Mouse (Mus musculus) MEL (cell line): ENCODE measurements at regions not wholly inside any gene's neighbourhood (a gene's known extent, or its start where the extent isn't known, plus 50 kb on each side); places are given as distances from the start of the nearest gene placed in this dataset.

Experiments used
- DNase-seq: peaks from one replicate; pipeline ENCODE4 v3.0.0; 2011; ENCODE audit warnings: low read depth, low spot score
- H3K27ac ChIP-seq: 2 replicates; pipeline ENCODE4 v1.5.1; 2012; ENCODE audit warnings: low read depth, mild to moderate bottlenecking, control low read depth, low read length, moderate library complexity; ENCODE audit not compliant: control insufficient read depth
- H3K27me3 ChIP-seq, 2 experiments: fragments of 150-350 bp in 1 of 2; sonication (generic) in 1 of 2; 2 replicates each; pipeline ENCODE4 v1.6.1; 2012; ENCODE audit warnings: low read length in 2 of 2, mild to moderate bottlenecking in 2 of 2, improper control_type of control experiment in 1 of 2, moderate library complexity in 1 of 2; ENCODE audit not compliant: insufficient read depth in 2 of 2, control insufficient read depth in 1 of 2
- H3K36me3 ChIP-seq, 2 experiments: 2 replicates each; pipeline ENCODE4 v1.6.1; 2012 to 2014; ENCODE audit warnings: low read length in 2 of 2, improper control_type of control experiment in 1 of 2, inconsistent platforms in 1 of 2, mild to moderate bottlenecking in 1 of 2; ENCODE audit not compliant: insufficient read depth in 2 of 2, control insufficient read depth in 1 of 2
- H3K4me1 ChIP-seq, 2 experiments: fragments of 150-350 bp in 1 of 2; sonication (generic) in 1 of 2; 2 replicates each; pipeline ENCODE4 v1.6.1; 2012; ENCODE audit warnings: low read length in 2 of 2, improper control_type of control experiment in 1 of 2, mild to moderate bottlenecking in 1 of 2; ENCODE audit not compliant: insufficient read depth in 2 of 2, control insufficient read depth in 1 of 2
- H3K4me3 ChIP-seq, 2 experiments: fragments of 150-350 bp in 1 of 2; sonication (generic) in 1 of 2; 2 replicates each; pipeline ENCODE4 v1.5.1; 2012; ENCODE audit warnings: low read depth in 2 of 2, low read length in 2 of 2, mild to moderate bottlenecking in 2 of 2, moderate library complexity in 2 of 2, control low read depth in 1 of 2, improper control_type of control experiment in 1 of 2; ENCODE audit not compliant: control insufficient read depth in 1 of 2, insufficient read depth in 1 of 2
- H3K79me2 ChIP-seq: 2 replicates; pipeline ENCODE4 v1.6.1; 2012; ENCODE audit warnings: mild to moderate bottlenecking, low read length, moderate library complexity; ENCODE audit not compliant: control insufficient read depth, poor library complexity, insufficient read depth
- H3K9ac ChIP-seq: 2 replicates; pipeline ENCODE4 v1.6.1; 2012; ENCODE audit warnings: low read depth, mild to moderate bottlenecking, control low read depth, low read length, moderate library complexity; ENCODE audit not compliant: control insufficient read depth, poor library complexity, severe bottlenecking
- H3K9me3 ChIP-seq: fragments of 150-350 bp; sonication (generic); replicated peaks from 2 replicates; pipeline ENCODE4 v1.6.1; 2012; ENCODE audit warnings: mild to moderate bottlenecking, low read length, improper control_type of control experiment, moderate library complexity; ENCODE audit not compliant: insufficient read depth
- BHLHE40 ChIP-seq: IDR thresholded peaks from 2 replicates; pipeline ENCODE4 v1.6.1; 2012; ENCODE audit warnings: low read depth, mild to moderate bottlenecking, inconsistent platforms, low read length, improper control_type of control experiment, borderline replicate concordance
- CHD1 ChIP-seq: IDR thresholded peaks from 2 replicates; pipeline ENCODE4 v1.6.1; 2012; ENCODE audit warnings: low read depth, mild to moderate bottlenecking, inconsistent platforms, low read length, improper control_type of control experiment
- CHD2 ChIP-seq: IDR thresholded peaks from 2 replicates; pipeline ENCODE4 v1.6.1; 2011; ENCODE audit warnings: low read length, improper control_type of control experiment
- EP300 ChIP-seq, 2 experiments: IDR thresholded peaks; 2 replicates each; pipeline ENCODE4 v1.6.1; 2011; ENCODE audit warnings: improper control_type of control experiment in 2 of 2, low read length in 2 of 2, low read depth in 1 of 2, mild to moderate bottlenecking in 1 of 2
- ETS1 ChIP-seq: IDR thresholded peaks from 2 replicates; pipeline ENCODE4 v1.6.1; 2012; ENCODE audit warnings: low read depth, mild to moderate bottlenecking, inconsistent platforms, low read length, improper control_type of control experiment, moderate library complexity
- GABPA ChIP-seq: IDR thresholded peaks from 2 replicates; pipeline ENCODE4 v1.6.1; 2012; ENCODE audit warnings: low read depth, mild to moderate bottlenecking, inconsistent platforms, low read length, improper control_type of control experiment, moderate library complexity
- GATA1 ChIP-seq: IDR thresholded peaks from 2 replicates; pipeline ENCODE4 v1.6.1; 2011; ENCODE audit warnings: low read depth, low read length, improper control_type of control experiment
- JUND ChIP-seq: IDR thresholded peaks from 2 replicates; pipeline ENCODE4 v1.6.1; 2011; ENCODE audit warnings: low read depth, mild to moderate bottlenecking, improper control_type of control experiment, low read length
- MAFK ChIP-seq: IDR thresholded peaks from 2 replicates; pipeline ENCODE4 v1.6.1; 2011; ENCODE audit warnings: low read depth, mild to moderate bottlenecking, low read length, improper control_type of control experiment, borderline replicate concordance
- MAX ChIP-seq: IDR thresholded peaks from 2 replicates; pipeline ENCODE4 v1.6.1; 2011; ENCODE audit warnings: low read length, improper control_type of control experiment
- MEF2A ChIP-seq: IDR thresholded peaks from 2 replicates; pipeline ENCODE4 v1.6.1; 2014; ENCODE audit warnings: low read depth, mild to moderate bottlenecking, inconsistent platforms, low read length, improper control_type of control experiment; ENCODE audit not compliant: poor library complexity, insufficient replicate concordance, severe bottlenecking; ENCODE audit errors: extremely low read depth
- MYB ChIP-seq: IDR thresholded peaks from 2 replicates; pipeline ENCODE4 v1.6.1; 2011; ENCODE audit warnings: mild to moderate bottlenecking, low read depth, low read length, improper control_type of control experiment
- NELFE ChIP-seq: IDR thresholded peaks from 2 replicates; pipeline ENCODE4 v1.6.1; 2011; ENCODE audit warnings: low read depth, low read length, improper control_type of control experiment
- NRF1 ChIP-seq: IDR thresholded peaks from 2 replicates; pipeline ENCODE4 v1.6.1; 2014; ENCODE audit warnings: low read depth, mild to moderate bottlenecking, inconsistent platforms, low read length, improper control_type of control experiment, moderate library complexity; ENCODE audit not compliant: poor library complexity, insufficient read depth, severe bottlenecking
- POLR2A ChIP-seq, 2 experiments: IDR thresholded peaks; 2 replicates each; pipeline ENCODE4 v1.6.1; 2011 to 2012; ENCODE audit warnings: low read length in 2 of 2, mild to moderate bottlenecking in 2 of 2, control low read depth in 1 of 2, improper control_type of control experiment in 1 of 2, low read depth in 1 of 2, moderate library complexity in 1 of 2; ENCODE audit not compliant: control insufficient read depth in 1 of 2, insufficient read depth in 1 of 2, poor library complexity in 1 of 2
- POLR2AphosphoS5 ChIP-seq: IDR thresholded peaks from 2 replicates; pipeline ENCODE4 v1.6.1; 2012; ENCODE audit warnings: low read depth, borderline replicate concordance, mild to moderate bottlenecking, inconsistent platforms, low read length, moderate library complexity, mixed read lengths
- SIN3A ChIP-seq: IDR thresholded peaks from 2 replicates; pipeline ENCODE4 v1.6.1; 2012; ENCODE audit warnings: low read length, improper control_type of control experiment, inconsistent platforms
- SMC3 ChIP-seq: IDR thresholded peaks from 2 replicates; pipeline ENCODE4 v1.6.1; 2011; ENCODE audit warnings: low read depth, low read length, improper control_type of control experiment
- TAL1 ChIP-seq: IDR thresholded peaks from 2 replicates; pipeline ENCODE4 v1.6.1; 2012; ENCODE audit warnings: mild to moderate bottlenecking, inconsistent platforms, low read length, moderate library complexity, mixed read lengths
- USF2 ChIP-seq, 2 experiments: IDR thresholded peaks; 2 replicates each; pipeline ENCODE4 v1.6.1; 2011 to 2012; ENCODE audit warnings: improper control_type of control experiment in 2 of 2, low read length in 2 of 2, borderline replicate concordance in 1 of 2, inconsistent platforms in 1 of 2, low read depth in 1 of 2, mild to moderate bottlenecking in 1 of 2; ENCODE audit not compliant: insufficient read depth in 1 of 2
- ZNF384 ChIP-seq: IDR thresholded peaks from 2 replicates; pipeline ENCODE4 v1.6.1; 2012; ENCODE audit warnings: low read depth, mild to moderate bottlenecking, inconsistent platforms, low read length, improper control_type of control experiment

DNA sequence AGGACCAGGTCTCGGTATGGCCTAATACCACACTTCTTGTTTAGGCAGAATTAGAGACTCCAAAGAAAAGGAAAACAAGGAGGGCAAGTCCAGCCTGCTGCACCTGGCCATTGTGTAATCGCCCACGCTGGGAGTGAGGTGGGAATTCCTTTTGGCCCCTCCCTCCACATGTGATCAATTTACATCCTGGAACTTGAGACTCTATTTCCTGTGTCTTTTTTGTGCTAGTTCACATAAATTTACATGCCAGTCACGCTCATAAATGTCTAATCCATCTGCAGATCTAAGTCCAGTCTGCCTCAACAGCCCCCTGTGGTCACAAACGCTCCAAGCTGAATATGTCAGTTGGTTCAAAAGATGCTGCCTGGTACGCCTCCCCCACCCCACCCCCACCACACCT is 184.2 kb upstream of the Hmga2 start:
- Histone ChIP-seq H3K4me1 (peaks cover 2 to 4% of the 10 kb centered on the region in 2 experiments; a peak in 1 of 4 replicates), H3K36me3 (peaks cover 0 to 4% of the 10 kb centered on the region in 2 experiments; a peak in 2 of 4 replicates), H3K79me2 (no peaks in the 10 kb centered on the region), H3K27ac (no peak overlapping the region), H3K9ac (no peak overlapping the region), H3K27me3 (no peaks in the 10 kb centered on the region), H3K4me3 (no peak overlapping the region), H3K9me3 (no peaks in the 10 kb centered on the region)
- no peak for DNase-seq
- TF ChIP-seq EP300 (IDR thresholded peaks at IDR 0.05; ENCODE audit: low read depth in 1 of 2, low read length in 2 of 2) (no peak), CHD2 (no peak), BHLHE40 (no peak), CHD1 (no peak), GABPA (no peak), GATA1 (no peak), SIN3A (no peak)

DNA sequence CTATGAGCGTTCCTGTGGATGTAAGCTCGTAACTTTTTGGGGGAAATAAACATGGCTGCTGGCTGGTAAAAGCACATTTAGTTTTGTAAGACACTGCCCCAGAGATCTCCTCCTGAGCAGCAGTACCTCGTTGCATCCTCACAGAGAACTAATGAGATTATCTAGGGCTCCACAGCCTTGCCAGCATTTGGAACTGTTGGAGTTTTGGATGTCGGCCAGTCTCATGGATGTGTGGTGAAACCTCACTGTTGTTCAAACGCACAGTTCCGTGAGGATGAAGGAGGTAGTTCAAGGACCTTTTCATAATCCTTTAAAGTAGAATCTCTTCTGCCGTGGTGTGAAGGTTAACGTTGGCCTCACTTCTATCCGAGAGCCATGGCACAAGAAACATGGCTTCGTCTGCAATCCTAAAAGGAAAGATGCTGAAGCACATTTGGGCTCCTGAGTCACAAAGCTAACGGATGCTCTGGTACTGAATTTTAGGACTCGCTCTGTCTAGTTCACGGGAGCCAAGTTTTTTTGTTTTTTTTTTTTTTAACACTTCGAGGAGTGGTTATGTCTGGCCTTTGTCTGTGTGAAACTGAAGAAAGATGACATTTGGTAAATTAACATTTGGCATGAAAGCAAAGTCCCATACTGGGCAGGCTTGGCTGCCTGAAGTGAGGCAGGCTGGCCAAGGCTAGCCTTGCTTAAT is 179.1 kb upstream of the Hmga2 start:
- no peaks in the 10 kb centered on the region for H3K9me3 ChIP-seq
- H3K79me2 ChIP-seq, result no peaks in the 10 kb centered on the region
- H3K36me3 ChIP-seq, result no peaks in the 10 kb centered on the region
- DNase-seq, result no peak
- no peaks in the 10 kb centered on the region for H3K27me3 ChIP-seq
- H3K27ac ChIP-seq, result no peak overlapping the region
- no peak overlapping the region for H3K9ac ChIP-seq
- TF ChIP-seq MAX (no peak), SIN3A (no peak), MEF2A (no peak), POLR2AphosphoS5 (no peak), CHD2 (no peak), NELFE (no peak), USF2 (IDR thresholded peaks at IDR 0.05; ENCODE audit: borderline replicate concordance in 1 of 2, insufficient read depth in 1 of 2, low read depth in 1 of 2, low read length in 2 of 2) (no peak), ZNF384 (no peak), JUND (no peak), MAFK (no peak), SMC3 (no peak), CHD1 (no peak), TAL1 (no peak), MYB (no peak), POLR2A (IDR thresholded peaks at IDR 0.05; ENCODE audit: control insufficient read depth in 1 of 2, insufficient read depth in 1 of 2, low read depth in 1 of 2, low read length in 2 of 2, poor library complexity in 1 of 2) (no peak), ETS1 (no peak), NRF1 (no peak), EP300 (IDR thresholded peaks at IDR 0.05; ENCODE audit: low read depth in 1 of 2, low read length in 2 of 2) (no peak)
- H3K4me3 ChIP-seq, result no peak overlapping the region
- no peaks in the 10 kb centered on the region for H3K4me1 ChIP-seq
